Mouse (Mus musculus) embryo, embryonic 9.5 days (tissue): ENCODE results near the gene Slc7a5.

Experiments used
- DNase-seq: peaks from one replicate; pipeline ENCODE4 v3.0.0-alpha.2; 2017; ENCODE audit errors: extremely low spot score

Gene Slc7a5

GRCm38 (mm10) chr8:121907587-121908248 lies at the start of gene Slc7a5:
TSS of gene Slc7a5 (minus strand) at chr8:121907694.
- DNase-seq = peak; percentile 97

- no peak for DNase-seq
These were observed 48.5 kb upstream of the Slc7a5 start for GRCm38 (mm10) chr8:121955825-121956500.

DNA sequence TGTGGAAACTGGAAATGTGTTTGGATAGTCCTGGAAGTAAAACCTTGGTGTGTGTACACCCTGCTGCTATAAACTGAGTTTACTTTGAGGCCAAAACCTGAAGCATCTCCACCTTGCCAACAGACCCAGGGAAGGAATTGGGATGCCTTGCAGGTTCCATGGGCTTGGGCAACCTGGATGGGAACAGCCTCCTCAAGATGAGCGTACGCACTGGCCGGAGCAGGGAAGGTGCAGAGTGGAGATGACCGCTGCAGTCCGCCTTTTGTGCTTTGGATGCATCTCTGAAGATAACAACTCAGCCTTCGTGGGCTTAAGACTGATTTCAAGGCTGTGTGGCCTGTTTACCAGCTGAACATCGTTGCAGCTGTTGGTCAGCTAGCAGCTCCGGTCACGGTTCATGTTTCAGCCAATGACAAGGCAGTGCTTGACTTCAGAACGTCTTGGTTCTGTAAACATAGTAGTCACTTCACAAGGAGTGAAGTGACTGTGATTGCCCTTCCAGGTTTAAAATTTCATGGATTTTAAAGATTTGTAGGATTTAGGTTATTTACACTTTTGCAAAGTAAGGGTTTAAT lies 47.6 kb upstream of the Slc7a5 start:
- DNase-seq = no peak

GRCm38 (mm10) chr8:121953821-121954545 lies 46.5 kb upstream of the Slc7a5 start:
- DNase-seq = no peak

GRCm38 (mm10) chr8:121952800-121953199 lies 45.3 kb upstream of the Slc7a5 start:
- DNase-seq = no peak

DNA sequence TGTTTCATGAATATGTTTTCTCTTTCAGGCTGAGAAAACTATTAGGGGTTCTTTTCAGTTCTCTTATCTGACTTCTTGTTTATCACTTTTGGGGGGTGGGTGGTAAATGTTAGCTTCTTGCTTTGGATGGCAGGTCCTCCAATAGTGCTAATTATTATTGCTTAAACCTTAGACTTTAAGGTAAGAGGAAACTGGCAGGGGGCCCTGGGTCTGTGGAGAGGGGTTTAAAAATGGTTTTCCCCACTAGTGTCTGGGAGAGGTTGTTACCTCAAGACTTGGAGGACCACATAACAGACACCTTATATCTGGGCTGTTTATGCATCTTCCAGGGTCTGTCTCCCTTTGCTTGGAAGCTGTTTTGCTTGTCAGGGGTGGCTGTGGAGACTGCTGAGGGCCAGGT lies 44.6 kb upstream of the Slc7a5 start:
- DNase-seq = no peak

- DNase-seq = no peak
These were observed 44.1 kb upstream of the Slc7a5 start for GRCm38 (mm10) chr8:121951656-121952009.

DNA sequence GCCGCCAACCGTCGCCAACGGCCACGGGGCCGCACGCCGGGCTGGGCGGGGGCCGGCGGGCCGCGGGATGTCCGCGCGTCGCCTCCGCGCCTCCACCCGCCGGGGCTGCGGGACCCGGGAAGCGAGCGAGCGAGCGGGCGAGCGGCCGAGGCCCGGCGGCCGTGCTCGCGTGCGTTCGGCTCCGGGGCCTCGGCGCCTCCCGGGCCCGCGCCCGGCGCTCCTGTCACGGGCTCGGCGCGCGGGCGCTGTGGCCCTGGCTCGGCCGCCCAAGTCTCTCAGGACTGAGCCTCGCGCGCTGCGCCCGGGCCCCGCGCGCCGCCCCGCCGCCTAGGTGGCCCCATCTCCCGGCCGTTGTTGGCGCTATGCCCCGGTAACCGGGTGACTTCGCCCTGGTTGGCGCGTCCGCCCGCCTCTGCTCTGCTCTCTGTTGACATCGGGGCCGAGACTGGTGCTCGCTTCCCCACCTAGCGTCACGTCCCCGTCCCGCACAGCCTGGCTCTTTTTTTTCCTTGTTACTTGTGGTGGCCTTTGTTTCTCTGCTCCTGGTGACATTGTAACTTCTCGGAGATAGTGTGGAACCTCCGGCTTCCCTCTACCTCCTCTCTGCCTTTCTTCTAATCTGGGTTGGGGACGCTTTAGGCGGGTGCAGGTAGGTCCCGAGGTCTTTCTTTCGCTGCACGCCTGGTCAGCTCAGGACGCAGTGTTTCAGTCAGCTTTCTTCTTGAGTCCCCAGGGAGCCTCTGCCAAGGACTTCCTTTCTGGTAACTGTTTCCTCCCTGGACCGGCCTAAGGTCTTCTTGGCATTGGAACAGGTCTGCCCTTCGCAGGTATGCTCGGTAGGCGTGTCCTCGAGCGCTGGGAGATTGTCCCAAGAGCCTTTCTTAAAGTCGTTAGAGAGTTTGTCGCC lies 43.5 kb upstream of the Slc7a5 start:
- DNase-seq = no peak

- DNase-seq = peak; percentile 99
These were observed 42.7 kb upstream of the Slc7a5 start for GRCm38 (mm10) chr8:121949941-121950748.

DNA sequence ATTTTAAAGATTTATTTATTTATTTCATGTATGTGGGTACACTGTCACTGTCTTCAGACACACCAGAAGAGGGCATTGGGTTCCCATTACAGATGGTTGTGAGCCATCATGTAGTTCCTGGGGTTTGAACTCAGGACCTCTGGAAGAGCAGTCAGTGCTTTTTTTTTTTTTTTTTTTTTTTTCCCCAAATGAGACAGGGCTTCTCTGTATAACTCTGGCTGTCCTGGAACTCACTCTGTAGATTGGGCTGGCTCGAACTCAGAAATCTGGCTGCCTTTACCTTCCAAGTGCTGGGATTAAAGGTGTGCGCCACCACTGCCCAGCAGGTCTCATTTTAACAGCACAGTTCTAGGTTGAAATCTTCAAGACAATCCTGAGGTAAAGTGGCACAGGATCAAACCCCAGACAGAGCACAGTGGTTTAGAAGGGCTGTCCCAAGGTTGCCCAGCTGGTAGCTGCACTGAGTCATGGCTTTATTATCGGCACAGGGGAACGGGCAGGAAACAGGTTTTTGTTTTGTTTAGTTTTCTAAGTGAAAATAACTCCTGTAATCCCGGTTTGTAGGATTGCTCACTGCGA lies 41.8 kb upstream of the Slc7a5 start, which contains the start of gene Banp:
TSS of gene Banp (plus strand) at position 529 of the 579 bp plus-strand sequence.
- no peak for DNase-seq

DNA sequence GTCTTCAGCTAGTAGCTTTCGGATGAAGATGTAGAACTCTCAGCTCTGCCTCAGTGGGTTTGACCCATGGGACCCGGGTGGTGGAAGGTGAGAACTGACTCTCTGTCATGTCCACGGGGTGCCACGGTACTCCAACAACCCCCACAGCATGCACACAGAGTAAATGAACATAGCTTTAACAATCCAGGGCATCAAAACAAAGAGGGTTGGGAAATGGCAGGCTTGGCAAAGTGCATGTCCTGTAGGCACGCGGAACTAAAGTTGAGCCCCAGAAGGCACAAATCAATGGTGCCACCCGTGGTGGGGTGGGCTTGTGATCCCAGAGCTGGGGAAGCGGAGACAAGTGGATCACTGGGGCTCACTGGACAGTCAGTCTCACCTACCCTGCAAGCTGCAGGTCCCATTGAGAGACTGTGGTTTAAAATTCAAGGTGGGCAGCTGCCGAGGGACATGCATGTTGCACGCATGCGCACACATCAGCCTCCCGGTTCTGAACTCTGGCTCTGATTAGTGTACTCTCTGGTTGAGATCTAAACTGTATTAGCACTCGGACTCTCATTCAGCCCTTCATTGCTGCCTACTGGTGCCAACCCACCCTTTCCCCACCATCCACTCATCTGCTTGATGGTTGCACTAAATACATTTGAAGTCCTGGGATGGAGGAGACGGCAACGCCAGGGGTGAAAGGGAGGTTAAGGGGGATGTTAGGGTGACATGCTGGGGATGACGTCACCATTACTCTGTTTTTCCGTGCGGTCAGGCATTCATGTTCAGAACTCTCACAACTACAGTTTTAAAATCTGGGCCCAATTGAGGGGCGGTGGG lies 41.0 kb upstream of the Slc7a5 start:
- DNase-seq = no peak

GRCm38 (mm10) chr8:121947753-121948141 lies 40.3 kb upstream of the Slc7a5 start:
- peak; percentile 89 for DNase-seq

DNA sequence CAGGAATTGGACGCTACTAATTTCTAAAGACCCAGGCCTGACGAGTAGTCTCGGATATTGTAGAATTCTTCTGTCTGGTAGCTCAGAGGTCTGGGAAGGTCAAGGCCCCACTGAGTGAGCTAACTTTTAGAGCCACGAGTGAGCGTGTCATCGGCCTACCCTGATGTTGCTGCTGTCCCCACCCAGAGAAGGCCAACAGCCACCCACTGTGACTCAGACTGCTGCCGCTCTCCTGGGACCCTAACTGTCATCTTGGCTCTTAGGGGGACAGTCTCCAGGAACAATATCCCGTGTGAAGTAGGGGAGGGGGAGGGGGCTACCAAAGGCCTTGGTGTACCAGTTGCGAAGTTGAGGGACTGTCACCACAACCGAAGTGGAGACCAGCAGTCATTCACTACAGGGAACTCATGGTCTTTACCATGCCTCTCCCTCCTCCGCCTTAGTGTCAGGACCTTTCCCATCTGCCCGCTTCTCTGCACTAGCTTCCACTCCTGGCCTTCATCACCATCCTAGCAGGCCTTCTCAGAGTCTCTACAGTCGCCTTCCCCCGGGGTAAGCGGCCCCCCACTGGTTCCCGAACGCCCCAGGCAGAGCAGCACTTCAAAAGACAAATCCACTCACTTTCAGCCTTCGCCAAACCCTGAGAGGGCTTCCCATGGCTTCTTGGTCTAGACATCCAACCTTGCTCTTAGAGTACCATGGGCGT lies 39.7 kb upstream of the Slc7a5 start:
- DNase-seq = no peak

DNA sequence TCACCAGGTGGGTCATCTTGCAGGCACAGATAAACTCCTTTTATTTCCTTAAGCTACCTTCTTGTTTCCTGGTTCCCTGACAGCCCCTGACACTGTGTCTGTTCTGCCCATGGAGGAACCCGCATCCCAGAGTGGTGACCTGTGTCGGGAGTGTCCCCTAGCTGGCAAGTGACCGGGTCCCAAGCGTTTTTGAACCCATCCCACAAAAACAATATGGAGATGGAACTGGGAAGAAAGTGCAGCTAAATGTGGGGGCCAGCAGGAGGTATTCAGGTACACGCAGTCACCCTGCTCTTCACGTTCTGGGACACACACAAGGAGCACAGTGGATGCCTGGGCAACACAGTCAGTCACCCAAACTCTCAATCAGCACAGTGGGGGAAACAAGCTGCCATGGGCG lies 38.9 kb upstream of the Slc7a5 start:
- DNase-seq = no peak

GRCm38 (mm10) chr8:121944831-121945230 lies 37.3 kb upstream of the Slc7a5 start, which contains the start of gene Car5a:
TSS of gene Car5a (minus strand) at chr8:121944904.
- DNase-seq = no peak

DNA sequence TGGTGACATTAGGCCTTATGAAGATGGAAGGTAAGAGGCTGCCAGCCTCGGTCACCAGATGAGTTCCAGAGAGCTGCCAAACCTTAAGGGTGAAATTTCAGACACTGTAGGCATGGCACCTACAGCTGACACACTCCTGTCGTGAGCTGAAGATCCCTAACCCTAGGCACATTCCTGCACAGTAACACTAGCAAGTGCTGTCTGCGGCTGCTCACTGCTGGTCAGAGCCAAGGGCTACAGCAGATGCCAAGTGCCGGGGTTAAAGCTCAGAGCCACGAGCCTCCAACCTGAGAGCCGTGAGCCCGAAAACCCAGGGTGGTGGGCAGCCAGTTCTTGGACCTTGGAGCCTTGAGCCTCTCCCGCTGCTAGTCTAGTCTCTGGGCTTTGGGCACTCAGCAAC lies 36.2 kb upstream of the Slc7a5 start:
- DNase-seq = no peak

DNA sequence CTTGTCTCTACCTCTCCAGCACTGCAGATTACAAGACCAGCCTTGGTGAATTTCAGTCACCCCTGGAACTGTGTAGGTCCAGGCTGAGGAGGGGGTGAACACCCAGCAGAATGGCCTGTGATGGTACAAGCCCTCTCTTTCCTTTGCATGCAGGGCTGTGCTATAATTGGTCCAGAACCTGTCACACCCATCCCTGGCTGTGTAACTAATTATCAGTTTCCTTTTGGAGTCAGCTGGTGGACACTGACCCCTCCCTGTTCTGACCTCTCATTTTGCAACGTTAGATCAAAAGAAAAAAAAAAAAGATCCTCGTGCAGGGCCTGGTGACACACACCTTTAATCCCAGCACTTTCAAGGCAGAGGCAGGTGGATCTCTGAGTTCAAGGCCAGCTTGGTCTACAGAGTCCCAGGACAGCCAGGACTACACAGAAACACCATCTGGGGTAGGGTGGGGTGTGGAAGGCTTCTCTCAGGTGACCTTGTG lies 35.6 kb upstream of the Slc7a5 start:
- DNase-seq = no peak

DNA sequence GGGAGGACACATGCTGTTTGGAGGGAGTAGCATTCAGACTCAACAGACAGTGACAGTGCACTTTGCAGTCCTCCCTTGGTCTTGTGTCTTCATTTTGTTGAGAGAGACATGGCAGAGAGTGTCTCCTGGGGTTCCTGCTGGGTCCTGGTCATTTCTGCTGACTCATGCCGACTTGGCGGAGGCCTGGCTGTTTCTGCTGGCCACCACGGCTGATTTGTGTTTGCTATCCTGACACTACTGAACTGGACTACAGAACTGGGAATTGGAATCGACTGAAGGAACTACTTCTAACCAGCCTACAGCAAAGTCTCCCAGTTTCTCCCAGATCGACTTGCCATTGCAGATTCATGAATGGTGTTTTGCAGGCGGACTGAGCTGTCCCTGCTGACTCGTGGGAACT lies 31.2 kb upstream of the Slc7a5 start:
- no peak for DNase-seq

GRCm38 (mm10) chr8:121936391-121936790 lies 28.9 kb upstream of the Slc7a5 start:
- DNase-seq = peak; percentile 50
